Mouse (Mus musculus) lung, postnatal 0 days (tissue): Measurements from ENCODE around the gene Ifnar1.

Source experiments
- CTCF ChIP-seq: IDR thresholded peaks from 2 replicates; pipeline ENCODE4 v1.5.1; 2016; ENCODE audit warnings: antibody characterized with exemption, mild to moderate bottlenecking
- EP300 ChIP-seq: IDR thresholded peaks from 2 replicates; pipeline ENCODE4 v1.6.1; 2016; ENCODE audit warnings: antibody characterized with exemption, mild to moderate bottlenecking, control low read depth

GRCm38 (mm10) chr16:91548586-91548985 is 63.5 kb downstream of the Ifnar1 start:
- TF ChIP-seq CTCF (no peak), EP300 (no peak)
